Mouse (Mus musculus) liver, adult 2 months (tissue): Measurements from ENCODE around the gene Rbm20. TPM values are rescaled to one million over a fixed set of nuclear protein-coding genes. Genes with fewer than 3 reads are reported as not detected.

Experiments used
- DNase-seq: peaks from one replicate; pipeline ENCODE4 v3.0.0-alpha.2; 2011; ENCODE audit warnings: low read depth, low spot score; ENCODE audit errors: extremely low read depth
- H3K27ac ChIP-seq: fragments of 200-500 bp; replicated peaks from 2 replicates; pipeline ENCODE4 v1.5.1; 2012; ENCODE audit warnings: low read depth, mild to moderate bottlenecking, control low read depth, inconsistent platforms, low read length; ENCODE audit not compliant: insufficient read depth
- H3K27me3 ChIP-seq: fragments of 200-500 bp; 2 replicates; pipeline ENCODE4 v1.6.1; 2012; ENCODE audit warnings: mild to moderate bottlenecking, moderate library complexity, low read length, inconsistent platforms; ENCODE audit not compliant: control insufficient read depth, insufficient read depth
- H3K36me3 ChIP-seq: fragments of 200-500 bp; 2 replicates; pipeline ENCODE4 v1.6.1; 2012; ENCODE audit warnings: low read length, inconsistent platforms; ENCODE audit not compliant: control insufficient read depth, insufficient read depth
- H3K4me1 ChIP-seq: fragments of 200-500 bp; 2 replicates; pipeline ENCODE4 v1.6.1; 2011; ENCODE audit warnings: low read length; ENCODE audit not compliant: control insufficient read depth, insufficient read depth
- H3K4me3 ChIP-seq: fragments of 200-500 bp; 2 replicates; pipeline ENCODE4 v1.5.1; 2011; ENCODE audit warnings: low read depth, mild to moderate bottlenecking, control low read depth, low read length, moderate library complexity; ENCODE audit not compliant: insufficient read depth
- H3K79me2 ChIP-seq: fragments of 200-500 bp; 2 replicates; pipeline ENCODE4 v1.6.1; 2012; ENCODE audit warnings: inconsistent platforms, mild to moderate bottlenecking, low read length, moderate library complexity; ENCODE audit not compliant: control insufficient read depth, insufficient read depth
- H3K9ac ChIP-seq: fragments of 200-500 bp; 2 replicates; pipeline ENCODE4 v1.6.1; 2012; ENCODE audit warnings: low read depth, mild to moderate bottlenecking, control low read depth, inconsistent platforms, low read length
- CTCF ChIP-seq: fragments of 200-500 bp; IDR thresholded peaks from 2 replicates; pipeline ENCODE4 v1.5.1; 2011; ENCODE audit warnings: low read depth, low read length, control low read depth
- POLR2A ChIP-seq: fragments of 200-500 bp; IDR thresholded peaks from 2 replicates; pipeline ENCODE4 v1.6.1; 2011; ENCODE audit warnings: low read length, control low read depth; ENCODE audit not compliant: insufficient read depth; ENCODE audit errors: extremely low read depth
- WGBS: fragments of 180-500 bp; shearing (Covaris S2); methylation state at CpG from one replicate; pipeline ENCODE4 v1.1.7; 2018; 5-methylcytosine and 5-hydroxymethylcytosine counted together
- polyA plus RNA-seq: library from polyadenylated mRNA; depleted of rRNA; stranded (reverse); fragments of >200 nt; gene quantifications from 2 replicates; pipeline ENCODE4 v1.2.3, GENCODE M21; 2012
- total RNA-seq: library from RNA; depleted of rRNA; stranded (reverse); fragments of >200 nt; gene quantifications from 2 replicates; pipeline ENCODE4 v1.2.3, GENCODE M21; 2014

Rbm20 gene
- total and polyA plus RNA-seq, 2 experiments, result 0.31 to 1.8 TPM

DNA sequence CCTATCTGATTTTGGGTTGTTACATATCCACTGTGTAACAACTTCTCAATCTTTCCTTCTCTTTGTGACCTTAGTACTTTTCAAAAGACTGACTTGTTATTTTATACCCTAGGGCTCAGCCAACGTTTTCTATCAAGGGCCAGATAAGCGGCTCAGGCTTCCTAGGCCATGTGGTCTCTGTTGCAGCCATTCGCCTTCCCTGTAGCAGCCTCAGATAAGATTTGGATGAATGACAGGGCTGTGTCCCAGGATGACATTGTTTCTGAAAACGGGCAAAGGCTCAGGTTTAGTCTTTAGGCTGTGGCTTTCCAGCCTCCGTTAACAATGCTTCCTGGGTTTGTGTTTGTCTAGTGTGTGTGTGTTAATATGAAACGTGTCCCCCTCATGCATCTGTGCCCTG lies 36.3 kb downstream of the Rbm20 start:
- no peaks in the 10 kb centered on the region for H3K36me3 ChIP-seq
- H3K27ac ChIP-seq, result no peak overlapping the region
- no peak for TF ChIP-seq CTCF
- TF ChIP-seq POLR2A, result no peak
- H3K4me1 ChIP-seq, result no peaks in the 10 kb centered on the region
- 61% methylated on average over 6 of the region's 6 CpGs for WGBS
- DNase-seq, result no peak
- no peaks in the 10 kb centered on the region for H3K79me2 ChIP-seq
- no peak overlapping the region for H3K9ac ChIP-seq
- no peak overlapping the region for H3K4me3 ChIP-seq
- no peaks in the 10 kb centered on the region for H3K27me3 ChIP-seq

DNA sequence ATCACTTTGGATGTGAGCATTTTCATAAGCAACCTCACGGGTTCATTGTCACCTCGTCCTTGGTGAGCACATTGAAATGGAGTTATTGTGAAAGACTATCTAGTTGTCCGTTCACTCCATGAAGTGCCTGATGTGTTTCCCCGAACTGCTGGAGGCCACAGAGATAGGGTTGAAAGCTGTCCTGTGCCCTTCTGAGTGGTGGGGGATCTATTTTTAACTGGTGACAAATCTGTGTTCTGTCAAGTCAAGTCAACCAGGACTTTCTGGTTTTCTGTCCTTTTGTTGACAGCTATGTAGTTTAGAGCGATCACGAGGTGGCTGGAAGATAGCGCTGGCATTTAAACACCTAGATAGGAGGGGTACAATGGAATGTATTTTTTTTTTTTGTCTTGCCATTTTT lies 39.4 kb downstream of the Rbm20 start:
- no peak for TF ChIP-seq POLR2A
- no peak for TF ChIP-seq CTCF
- Histone ChIP-seq H3K79me2 (no peaks in the 10 kb centered on the region), H3K4me3 (no peak overlapping the region), H3K27ac (no peak overlapping the region), H3K9ac (no peak overlapping the region), H3K4me1 (no peaks in the 10 kb centered on the region), H3K36me3 (no peaks in the 10 kb centered on the region), H3K27me3 (no peaks in the 10 kb centered on the region)
- no peak for DNase-seq
- WGBS, result 74% methylated on average over 7 of the region's 7 CpGs

DNA sequence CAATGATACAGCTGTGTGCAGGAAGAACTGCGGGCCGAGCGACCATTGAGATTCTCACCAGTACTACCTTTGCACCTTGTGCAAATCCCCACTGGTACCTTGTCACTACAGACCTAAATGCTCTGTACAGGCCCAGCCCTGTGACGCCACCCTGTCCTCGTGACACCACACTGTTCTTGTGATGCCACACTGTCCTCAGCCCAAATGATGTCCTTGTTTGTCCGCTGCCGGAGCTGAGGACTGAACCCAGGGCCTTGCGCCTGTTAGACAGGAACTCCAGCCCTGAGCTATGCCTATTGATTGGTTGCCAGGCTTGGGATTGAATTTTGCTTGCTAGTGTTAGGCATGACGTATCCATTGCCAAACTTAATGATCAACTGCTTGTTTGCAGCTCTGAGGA lies 40.3 kb downstream of the Rbm20 start:
- no peaks in the 10 kb centered on the region for H3K36me3 ChIP-seq
- no peak overlapping the region for H3K9ac ChIP-seq
- H3K4me3 ChIP-seq, result no peak overlapping the region
- no peak for DNase-seq
- no peaks in the 10 kb centered on the region for H3K79me2 ChIP-seq
- H3K4me1 ChIP-seq, result no peaks in the 10 kb centered on the region
- H3K27me3 ChIP-seq, result no peaks in the 10 kb centered on the region
- TF ChIP-seq POLR2A (no peak), CTCF (no peak)
- 89% methylated on average over 9 of the region's 9 CpGs for WGBS
- no peak overlapping the region for H3K27ac ChIP-seq

DNA sequence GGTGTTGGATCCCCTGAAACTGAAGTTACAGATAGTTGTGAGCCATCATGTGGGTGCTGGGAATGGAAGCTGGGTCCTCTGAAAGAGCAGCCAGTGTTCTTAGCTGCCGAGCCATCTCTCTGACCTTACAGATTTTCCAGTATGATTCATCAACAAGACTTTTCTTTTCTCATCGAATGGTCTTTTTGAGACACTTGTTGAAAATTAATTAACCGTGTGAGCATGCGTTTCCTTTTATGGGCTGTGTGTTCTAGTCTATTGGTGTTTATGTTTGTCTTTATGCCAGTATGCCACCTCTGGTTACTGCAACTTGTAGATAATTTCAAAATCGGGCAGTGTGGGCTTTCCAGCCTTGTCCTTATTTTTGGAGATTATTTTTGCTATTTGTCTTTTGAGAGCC lies 45.1 kb downstream of the Rbm20 start:
- Histone ChIP-seq H3K79me2 (no peaks in the 10 kb centered on the region), H3K4me3 (no peak overlapping the region), H3K27ac (no peak overlapping the region), H3K9ac (no peak overlapping the region), H3K27me3 (no peaks in the 10 kb centered on the region), H3K36me3 (no peaks in the 10 kb centered on the region), H3K4me1 (no peaks in the 10 kb centered on the region)
- 88% methylated on average over 5 of the region's 5 CpGs for WGBS
- TF ChIP-seq CTCF (no peak), POLR2A (no peak)
- DNase-seq, result no peak

DNA sequence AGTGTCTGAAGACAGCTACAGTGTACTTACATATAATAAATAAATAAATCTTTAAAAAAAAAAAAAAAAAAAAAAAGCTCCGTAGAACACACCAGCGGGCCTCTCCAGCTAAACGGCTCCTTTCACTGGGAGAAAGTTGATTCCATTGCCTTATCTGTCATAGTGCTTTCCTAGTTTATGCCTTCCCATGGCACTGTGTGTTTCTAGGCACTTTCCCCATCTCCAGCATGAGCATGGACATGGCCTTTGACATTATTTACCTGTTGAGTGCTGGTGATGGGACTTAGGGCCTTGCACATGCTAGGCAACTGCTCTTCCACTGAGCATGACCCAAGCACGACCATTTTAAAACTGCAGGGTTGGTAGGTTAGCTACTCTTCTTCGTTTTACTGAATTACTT lies 46.9 kb downstream of the Rbm20 start:
- WGBS, result 87% methylated on average over 5 of the region's 5 CpGs
- H3K79me2 ChIP-seq, result no peaks in the 10 kb centered on the region
- DNase-seq, result no peak
- H3K9ac ChIP-seq, result no peak overlapping the region
- H3K36me3 ChIP-seq, result no peaks in the 10 kb centered on the region
- no peak overlapping the region for H3K27ac ChIP-seq
- no peaks in the 10 kb centered on the region for H3K27me3 ChIP-seq
- H3K4me3 ChIP-seq, result no peak overlapping the region
- no peak for TF ChIP-seq CTCF
- TF ChIP-seq POLR2A, result no peak
- no peaks in the 10 kb centered on the region for H3K4me1 ChIP-seq

DNA sequence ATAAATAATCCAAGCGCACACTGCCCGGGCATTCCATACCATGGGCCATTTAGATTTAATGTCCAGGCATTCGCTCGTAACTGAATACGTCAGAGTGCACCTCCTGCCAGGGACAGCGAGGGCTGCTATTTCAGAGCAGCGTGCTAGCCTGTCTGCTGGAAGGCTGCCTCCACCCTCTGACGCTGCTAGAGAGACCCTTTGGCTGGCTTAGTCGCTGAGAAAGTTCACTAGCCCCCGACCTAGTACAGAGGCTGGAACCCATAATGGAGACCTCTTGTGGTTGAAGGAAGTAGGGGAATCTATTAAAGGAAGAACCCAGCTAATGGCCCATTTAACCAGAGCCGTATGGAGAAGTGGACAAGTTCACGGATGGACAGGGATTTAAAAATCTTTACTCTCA lies 49.2 kb downstream of the Rbm20 start:
- 54% methylated on average over 12 of the region's 12 CpGs for WGBS
- H3K36me3 ChIP-seq, result no peaks in the 10 kb centered on the region
- no peak for DNase-seq
- no peak overlapping the region for H3K4me3 ChIP-seq
- H3K27me3 ChIP-seq, result no peaks in the 10 kb centered on the region
- H3K9ac ChIP-seq, result no peak overlapping the region
- no peaks in the 10 kb centered on the region for H3K4me1 ChIP-seq
- H3K79me2 ChIP-seq, result no peaks in the 10 kb centered on the region
- no peak for TF ChIP-seq CTCF
- TF ChIP-seq POLR2A, result no peak
- no peak overlapping the region for H3K27ac ChIP-seq
